Mouse (Mus musculus): ENCODE data around the gene Gm17657.
"Not testable (repeated sequence)": the region's sequence is repeated elsewhere in the genome, so short reads cannot be mapped to it uniquely, and the experiment has no call there.

Gm17657 gene

GRCm38 (mm10) chr17:29545241-29545640, 4.2 kb downstream of the Gm17657 start:
- DNase-seq (ENCODE audit: low read depth), result no peak

DNA sequence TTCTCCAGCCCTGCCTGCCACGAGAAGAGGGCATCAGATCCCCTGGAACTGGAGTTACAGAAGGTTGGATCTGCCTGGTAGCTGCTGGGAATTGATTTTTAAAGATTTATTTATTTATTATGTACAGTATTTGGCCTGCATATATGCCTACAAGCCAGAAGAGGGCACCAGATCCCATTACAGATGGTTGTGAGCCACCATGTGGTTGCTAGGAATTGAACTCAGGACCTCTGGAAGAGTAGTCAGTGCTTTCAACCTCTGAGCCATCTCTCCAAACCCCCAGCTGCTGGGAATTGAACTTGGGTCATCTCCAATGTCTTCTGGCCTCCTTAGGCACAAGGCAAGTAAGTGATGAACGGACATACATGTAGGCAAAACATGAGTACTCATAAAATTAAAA, 5.4 kb downstream of the Gm17657 start:
- DNase-seq (ENCODE audit: low read depth), result no peak

DNA sequence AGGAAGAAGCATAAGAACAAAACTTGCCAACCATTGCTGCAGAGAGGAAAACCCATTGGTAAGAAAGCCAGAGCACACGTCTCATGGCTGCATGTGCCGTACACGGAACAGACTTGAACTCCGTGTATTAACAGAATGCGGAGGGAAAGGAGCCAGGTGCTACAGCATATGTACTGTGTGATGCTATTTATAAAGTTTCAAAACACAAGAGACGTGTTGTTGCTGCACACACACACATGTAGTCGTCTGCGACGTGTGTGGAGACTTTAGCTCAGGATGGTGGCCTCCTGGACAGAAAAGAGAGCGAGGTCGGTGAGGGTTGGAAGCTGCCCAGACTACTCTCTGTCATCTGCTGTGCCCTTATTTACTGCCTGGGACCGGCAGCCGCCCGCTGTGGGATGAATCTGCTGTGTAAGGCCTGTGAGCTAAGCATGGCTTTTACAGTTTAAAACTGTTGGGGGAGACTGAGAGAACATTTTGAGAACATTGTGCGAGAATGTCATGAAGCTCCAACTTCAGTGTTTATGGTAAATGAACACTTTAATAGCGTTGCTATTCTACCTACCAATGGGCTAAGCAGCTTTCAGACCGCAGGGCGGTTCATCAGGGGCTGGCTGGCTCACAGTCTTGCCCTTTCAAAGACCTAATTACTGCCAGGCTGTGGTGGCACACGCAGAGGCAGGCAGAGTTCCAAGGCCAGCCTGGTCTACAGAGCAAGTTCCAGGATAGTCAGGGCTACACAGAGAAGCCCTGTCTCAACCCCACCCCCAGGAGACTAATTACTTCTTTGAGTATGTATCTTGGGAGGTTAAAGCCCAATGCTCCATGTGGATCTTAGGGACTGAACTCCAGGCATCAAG, 6.4 kb downstream of the Gm17657 start:
- no peak for DNase-seq (ENCODE audit: low read depth)

GRCm38 (mm10) chr17:29541419-29541818, 8.0 kb downstream of the Gm17657 start:
- no peak for DNase-seq (ENCODE audit: low read depth)

DNA sequence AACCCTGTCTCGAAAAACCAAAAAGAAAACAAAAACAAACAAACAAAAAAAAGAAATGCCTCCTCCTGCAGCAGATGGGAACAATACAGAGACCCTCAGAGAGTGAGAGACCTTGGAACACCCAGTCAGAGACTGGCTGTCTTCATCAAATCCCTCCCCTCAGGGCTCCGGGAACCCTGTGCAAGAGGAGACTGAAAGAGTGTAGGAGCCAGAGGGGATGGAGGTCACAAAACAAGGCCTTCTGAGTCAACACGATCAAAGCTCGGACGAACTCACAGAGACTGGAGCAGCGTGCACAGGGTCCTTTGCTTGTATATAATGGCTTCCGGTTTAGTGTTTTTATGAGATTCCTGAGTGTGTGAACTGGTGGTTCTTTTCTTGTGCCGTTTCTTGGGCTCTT, 9.0 kb downstream of the Gm17657 start:
- no peak for DNase-seq (ENCODE audit: low read depth)

DNA sequence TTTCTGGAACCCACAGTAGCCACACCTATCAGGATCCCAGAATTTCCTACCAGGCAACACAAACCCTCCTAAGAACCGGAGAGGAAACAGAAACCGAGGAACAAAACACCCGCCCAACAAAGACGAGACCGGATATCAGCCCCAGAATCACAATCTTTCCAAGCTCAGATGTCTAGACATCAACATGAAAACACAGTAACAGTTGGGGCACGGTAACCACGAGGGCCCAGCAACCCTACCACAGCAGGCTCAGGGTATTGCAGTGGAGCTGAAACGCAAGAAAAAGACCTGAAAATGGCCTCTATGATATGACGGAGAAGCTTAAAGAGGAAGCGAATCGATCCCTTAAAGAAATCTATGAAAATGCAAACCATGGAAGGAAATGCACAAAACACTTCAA, 15.6 kb downstream of the Gm17657 start:
- DNase-seq (ENCODE audit: low read depth), result no peak

GRCm38 (mm10) chr17:29531757-29532384, 17.6 kb downstream of the Gm17657 start:
- no peak for DNase-seq (ENCODE audit: low read depth)

- no peak for DNase-seq (ENCODE audit: low read depth)
Measured at GRCm38 (mm10) chr17:29531278-29531677, 18.2 kb downstream of the Gm17657 start.

GRCm38 (mm10) chr17:29530508-29530907, 18.9 kb downstream of the Gm17657 start:
- no peak for DNase-seq (ENCODE audit: low read depth)

DNA sequence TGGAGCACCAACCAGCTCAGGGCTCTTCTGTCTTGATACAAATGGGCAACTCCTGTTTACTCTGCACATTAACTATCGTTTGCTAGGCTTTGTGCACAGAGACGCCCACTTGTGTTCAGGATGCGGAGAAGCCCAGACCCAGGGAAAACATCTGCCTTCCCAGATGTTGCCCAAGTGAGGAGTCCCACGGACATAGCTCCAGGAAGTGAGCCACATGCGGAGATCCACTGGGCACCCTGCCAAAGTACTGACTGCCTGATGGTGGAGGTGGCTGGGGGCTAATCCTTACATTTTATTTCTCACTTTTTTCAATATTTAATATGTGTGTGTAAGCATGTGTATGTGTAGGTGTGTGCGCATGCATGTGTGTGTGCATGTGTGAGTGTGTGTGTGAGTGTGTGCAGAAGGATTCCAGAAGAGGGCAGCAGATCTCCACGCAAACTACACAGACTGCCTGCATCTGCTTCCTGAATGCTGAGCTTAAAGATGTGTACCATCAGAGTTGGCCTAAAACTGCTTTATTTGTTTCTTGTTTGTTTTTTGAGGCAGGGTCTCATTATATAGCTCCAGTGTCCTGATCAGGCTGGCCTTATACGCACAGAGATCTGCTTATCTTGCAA, 20.8 kb downstream of the Gm17657 start:
- no peak for DNase-seq (ENCODE audit: low read depth)

DNA sequence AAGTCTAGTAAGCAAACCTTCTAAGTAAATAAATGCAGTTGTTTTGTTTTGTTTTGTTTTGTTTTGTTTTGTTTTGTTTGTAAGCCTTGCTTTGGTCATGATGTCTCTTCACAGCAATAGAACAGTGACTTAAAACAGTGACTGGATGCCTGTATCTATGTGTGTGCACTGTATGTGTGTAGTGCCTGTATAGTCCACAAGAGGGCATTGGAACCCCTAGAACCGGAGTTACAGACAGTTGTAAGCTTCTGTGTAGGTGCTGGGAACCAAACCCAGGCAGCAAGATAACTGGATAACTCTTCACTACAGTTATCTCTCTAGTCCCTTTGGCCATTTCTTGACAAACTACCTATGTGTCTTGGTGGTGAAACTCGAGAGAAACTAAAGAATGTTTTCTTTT, 23.8 kb downstream of the Gm17657 start:
- DNase-seq (ENCODE audit: low read depth), result no peak

DNA sequence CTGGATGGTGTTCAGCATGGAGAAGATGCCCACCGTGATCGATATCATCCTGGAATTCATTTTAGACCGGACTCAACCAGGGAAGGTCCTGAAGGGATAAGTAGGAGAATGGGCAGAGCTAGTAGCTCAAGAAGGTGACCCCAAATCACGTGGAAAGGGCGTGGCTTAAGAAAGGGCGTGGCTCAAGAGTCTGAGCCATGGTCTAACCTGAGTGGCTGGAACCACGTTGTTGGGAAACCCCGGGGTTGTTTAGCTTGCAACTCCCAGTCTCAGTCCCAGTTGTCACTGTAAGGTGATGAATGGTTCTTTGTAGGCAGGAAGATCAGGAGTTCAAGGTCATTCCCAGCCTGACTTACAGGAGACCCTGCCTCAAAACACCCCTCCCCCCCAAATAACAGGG, 29.7 kb downstream of the Gm17657 start:
- no peak for DNase-seq (ENCODE audit: low read depth)

DNA sequence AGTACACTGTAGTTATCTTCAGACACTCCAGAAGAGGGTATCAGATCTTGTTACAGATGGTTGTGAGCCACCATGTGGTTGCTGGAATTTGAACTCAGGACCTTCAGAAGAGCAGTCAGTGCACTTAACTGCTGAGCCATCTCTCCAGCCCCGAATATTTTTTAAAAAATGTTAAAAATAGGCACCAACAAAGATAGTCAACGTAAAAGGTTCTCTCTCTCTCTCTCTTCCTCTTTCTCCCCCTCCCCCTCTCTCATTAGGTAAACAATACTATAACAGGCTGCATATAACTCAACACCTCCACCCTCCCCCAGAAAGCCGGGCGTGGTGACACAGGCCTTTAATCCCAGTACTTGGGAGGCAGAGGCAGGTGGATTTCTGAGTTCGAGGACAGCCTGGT, 30.8 kb downstream of the Gm17657 start:
- not testable (repeated sequence) for DNase-seq (ENCODE audit: low read depth)

DNA sequence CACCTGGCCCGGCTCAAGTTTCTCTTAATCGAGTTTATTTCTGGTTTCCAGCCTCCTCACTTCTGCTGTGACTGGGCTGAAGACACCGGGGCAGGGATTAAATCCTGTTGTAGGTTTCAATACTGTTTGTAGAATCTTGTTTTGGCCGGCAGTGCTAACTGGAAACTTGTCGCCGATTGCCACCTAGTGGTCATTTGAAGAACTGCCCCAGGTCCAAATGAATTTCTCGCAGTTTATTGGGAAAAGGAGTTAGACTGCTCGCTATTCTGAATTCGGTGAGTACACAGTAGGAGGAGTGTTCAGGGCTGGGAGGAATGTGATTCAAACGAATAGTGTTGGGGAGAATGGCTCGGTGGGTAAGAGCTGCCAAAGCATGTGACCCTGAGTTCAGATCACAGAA, 35.0 kb downstream of the Gm17657 start:
- no peak for DNase-seq (ENCODE audit: low read depth)

- DNase-seq (ENCODE audit: low read depth), result no peak
Measured at GRCm38 (mm10) chr17:29513044-29513730, 36.3 kb downstream of the Gm17657 start.

DNA sequence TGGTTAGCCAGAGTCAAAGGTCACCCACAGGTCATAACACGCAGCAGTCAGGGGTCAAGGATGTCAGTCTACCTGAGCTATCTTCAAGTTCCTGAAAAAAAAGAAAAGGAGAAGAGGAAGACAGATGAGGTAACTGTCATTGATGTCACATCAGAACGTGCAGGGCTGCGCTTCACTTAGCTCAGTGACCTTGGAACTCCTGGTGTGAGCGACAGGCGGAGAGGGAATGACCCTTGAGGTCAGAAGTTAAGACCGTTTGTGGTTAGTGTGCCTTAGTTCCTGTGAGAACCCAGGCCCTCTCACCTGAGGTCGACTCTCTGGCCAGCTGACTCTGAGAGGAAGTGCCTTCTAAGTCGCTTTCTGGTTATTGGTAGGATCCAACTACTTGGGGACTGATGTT, 38.7 kb downstream of the Gm17657 start:
- DNase-seq (ENCODE audit: low read depth), result no peak

DNA sequence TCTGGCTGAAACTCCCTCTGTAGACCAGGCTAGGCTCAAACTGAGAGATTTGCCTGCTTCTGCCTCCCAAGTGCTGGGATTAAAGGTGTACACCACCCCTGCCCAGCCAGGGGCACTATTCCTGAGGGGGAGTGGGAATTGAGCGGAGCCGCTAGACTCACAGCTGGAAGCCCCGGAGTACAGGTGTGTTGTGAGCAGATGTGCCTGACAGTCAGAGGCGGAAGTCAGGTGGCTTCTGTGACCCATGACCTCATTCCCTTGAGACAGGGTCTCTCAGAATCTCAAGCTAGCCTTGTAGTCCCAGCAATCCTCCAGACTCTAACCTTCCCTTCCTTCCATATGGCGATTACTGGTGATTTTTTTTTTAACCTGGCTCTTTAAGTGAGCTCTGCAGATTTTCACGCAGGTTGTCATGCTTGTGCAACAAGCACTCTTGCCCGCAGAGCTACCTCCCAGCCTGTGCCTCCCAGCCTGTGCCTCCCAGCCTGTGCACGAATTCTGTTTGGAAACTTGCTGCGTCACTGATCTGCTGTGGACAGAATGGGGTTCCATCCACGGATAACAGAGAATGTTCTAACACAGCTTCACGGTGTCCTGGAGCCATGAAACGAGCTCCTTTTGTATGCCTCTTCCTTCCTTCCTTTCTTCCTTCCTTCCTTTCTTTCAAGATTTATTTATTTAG, 40.4 kb downstream of the Gm17657 start:
- DNase-seq (ENCODE audit: low read depth), result no peak

GRCm38 (mm10) chr17:29503700-29504099, 45.7 kb downstream of the Gm17657 start:
- no peak for DNase-seq (ENCODE audit: low read depth)

- DNase-seq (ENCODE audit: low read depth), result no peak
Measured at GRCm38 (mm10) chr17:29502669-29503665, 46.5 kb downstream of the Gm17657 start.

DNA sequence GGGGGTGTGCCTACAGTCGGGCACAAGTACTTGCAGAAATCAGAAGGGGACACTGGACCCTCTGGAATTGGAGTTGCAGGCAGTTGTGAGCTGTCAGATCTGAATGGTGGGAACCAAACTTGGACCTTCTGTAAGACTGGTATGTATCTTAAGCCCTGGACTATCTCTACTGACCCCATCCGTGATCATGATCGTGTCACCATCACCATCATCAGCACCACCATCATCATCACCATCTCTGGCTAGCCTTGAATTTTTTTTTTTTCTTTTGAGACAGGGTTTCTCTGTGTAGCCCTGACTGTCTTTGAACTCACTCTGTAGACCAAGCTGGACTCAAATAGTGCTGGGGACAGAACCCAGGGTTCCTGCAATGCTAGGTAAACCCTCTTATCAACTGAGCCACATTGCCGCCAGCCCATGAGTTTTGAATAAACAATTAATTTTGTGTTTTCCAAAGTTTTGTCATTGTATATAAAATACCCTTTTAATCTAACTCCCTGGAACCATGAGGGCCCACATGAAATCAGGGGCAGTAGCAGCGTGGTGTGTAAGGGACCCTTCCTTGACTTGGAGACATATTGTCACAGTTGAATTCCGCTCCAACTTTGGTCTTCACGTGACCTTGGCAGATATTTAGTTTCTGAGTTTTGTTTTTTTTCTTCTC, 47.3 kb downstream of the Gm17657 start:
- no peak for DNase-seq (ENCODE audit: low read depth)
